Mouse (Mus musculus) embryonic stem cell, embryonic (primary cell): ENCODE data around the gene Gm10721.
"Not testable (repeated sequence)": the region's sequence is repeated elsewhere in the genome, so short reads cannot be mapped to it uniquely, and the experiment has no call there.

Experiments
- CTCF ChIA-PET, 4 experiments: fragments of 300-600 bp in 2 of 4; fragments of 350-600 bp in 2 of 4; sonication (Branson Sonifier 250); formaldehyde crosslinking; loops; one replicate each; lab custom pipeline; 2022; ENCODE audit warnings: inconsistent platforms in 2 of 4; lab: Charles Lee
- POLR2A ChIA-PET, 4 experiments: fragments of 300-600 bp in 2 of 4; fragments of 350-600 bp in 2 of 4; sonication (Branson Sonifier 250); formaldehyde crosslinking; loops; one replicate each; lab custom pipeline; 2022; ENCODE audit warnings: antibody characterized with exemption in 4 of 4, inconsistent platforms in 1 of 4; lab: Charles Lee

The Gm10721 gene

GRCm38 (mm10) chr9:3012733-3013279, at the start of gene Gm10721:
Gene Gm10721, plus strand, starts transcription at chr9:3013140.
- POLR2A ChIA-PET, CTCF ChIA-PET: not testable (repeated sequence)

GRCm38 (mm10) chr9:3000445-3000972, 12.4 kb upstream of the Gm10721 start, which contains the start of gene Gm10722:
Gene Gm10722, plus strand, starts transcription at chr9:3000922.
- POLR2A ChIA-PET, CTCF ChIA-PET: not testable (repeated sequence)

- POLR2A ChIA-PET, CTCF ChIA-PET: not testable (repeated sequence)
Observed at GRCm38 (mm10) chr9:3001006-3001405, 11.9 kb upstream of the Gm10721 start.

GRCm38 (mm10) chr9:3001948-3002659, 10.8 kb upstream of the Gm10721 start:
- POLR2A ChIA-PET, CTCF ChIA-PET: not testable (repeated sequence)

- CTCF ChIA-PET, POLR2A ChIA-PET: not testable (repeated sequence)
Observed at GRCm38 (mm10) chr9:3002794-3003396, 10.0 kb upstream of the Gm10721 start, which contains the start of gene Gm11168. Gene Gm11168, plus strand, starts transcription at chr9:3003346.

GRCm38 (mm10) chr9:3006179-3006578, 6.8 kb upstream of the Gm10721 start:
- POLR2A ChIA-PET, CTCF ChIA-PET: not testable (repeated sequence)

- CTCF ChIA-PET, POLR2A ChIA-PET: not testable (repeated sequence)
Observed at GRCm38 (mm10) chr9:3006636-3007035, 6.3 kb upstream of the Gm10721 start.

GRCm38 (mm10) chr9:3007272-3007671, 5.7 kb upstream of the Gm10721 start:
- CTCF ChIA-PET, POLR2A ChIA-PET: not testable (repeated sequence)

- POLR2A ChIA-PET, CTCF ChIA-PET: not testable (repeated sequence)
Observed at GRCm38 (mm10) chr9:3009331-3009730, 3.6 kb upstream of the Gm10721 start.

- CTCF ChIA-PET, POLR2A ChIA-PET: not testable (repeated sequence)
Observed at GRCm38 (mm10) chr9:3012054-3012621, 802 bp upstream of the Gm10721 start.

- POLR2A ChIA-PET, CTCF ChIA-PET: not testable (repeated sequence)
Observed at GRCm38 (mm10) chr9:3015354-3015753, 2.4 kb downstream of the Gm10721 start, which contains the start of gene Gm10720. Gene Gm10720, plus strand, starts transcription at chr9:3015654.

GRCm38 (mm10) chr9:3015896-3016295, 3.0 kb downstream of the Gm10721 start:
- POLR2A ChIA-PET: not testable (repeated sequence)

GRCm38 (mm10) chr9:3017108-3017507, 4.2 kb downstream of the Gm10721 start, which contains the start of gene Gm10719:
Gene Gm10719, plus strand, starts transcription at chr9:3017408.
- CTCF ChIA-PET: not testable (repeated sequence)

More at GRCm38 (mm10) chr9:3015896-3016295, 3.0 kb downstream of the Gm10721 start:
- CTCF ChIA-PET: not testable (repeated sequence)

GRCm38 (mm10) chr9:3018944-3019343, 6.0 kb downstream of the Gm10721 start:
- CTCF ChIA-PET, POLR2A ChIA-PET: not testable (repeated sequence)

More at GRCm38 (mm10) chr9:3017108-3017507, 4.2 kb downstream of the Gm10721 start, which contains the start of gene Gm10719:
- POLR2A ChIA-PET: not testable (repeated sequence)

GRCm38 (mm10) chr9:3019835-3020727, 7.1 kb downstream of the Gm10721 start:
- POLR2A ChIA-PET: not testable (repeated sequence)

GRCm38 (mm10) chr9:3022316-3023008, 9.5 kb downstream of the Gm10721 start:
- POLR2A ChIA-PET, CTCF ChIA-PET: not testable (repeated sequence)

More at GRCm38 (mm10) chr9:3019835-3020727, 7.1 kb downstream of the Gm10721 start:
- CTCF ChIA-PET: not testable (repeated sequence)

- POLR2A ChIA-PET, CTCF ChIA-PET: not testable (repeated sequence)
Observed at GRCm38 (mm10) chr9:3023312-3023984, 10.5 kb downstream of the Gm10721 start, which contains the start of gene Gm10718. Gene Gm10718, plus strand, starts transcription at chr9:3023547.
